Mouse (Mus musculus) thymus, adult 2 months (tissue): ENCODE results near the gene Tmem30b.

Source experiments
- CTCF ChIP-seq: fragments of 200-500 bp; IDR thresholded peaks from 2 replicates; pipeline ENCODE4 v1.5.1; 2012; ENCODE audit warnings: mild to moderate bottlenecking, control low read depth, low read length, moderate library complexity, borderline replicate concordance; ENCODE audit not compliant: control insufficient read depth, poor library complexity, insufficient read depth; ENCODE audit errors: extremely low read depth
- POLR2A ChIP-seq: fragments of 200-500 bp; IDR thresholded peaks from 2 replicates; pipeline ENCODE4 v1.6.1; 2012; ENCODE audit warnings: mild to moderate bottlenecking, low read length, control low read depth, moderate library complexity; ENCODE audit not compliant: control insufficient read depth, poor library complexity, insufficient read depth; ENCODE audit errors: extremely low read depth

- TF ChIP-seq POLR2A (no peak), CTCF (no peak)
Measured at GRCm38 (mm10) chr12:73585241-73585801, 39.1 kb upstream of the Tmem30b start.
